18 mouse cellular contexts compared by ENCODE assay signal in genomic region chr19:55207205-55207604, GRCm38 (mm10). TPM values are rescaled to one million over a fixed set of nuclear protein-coding genes. Genes with fewer than 3 reads are reported as not detected.
DNase-seq lines count a peak whose midpoint lies in the region; ATAC-seq lines count a peak whose summit lies in the region.
"Had no signal": no experiment of that assay in that cellular context is flagged by ENCODE, and none has a peak within 500 bp of the region (broad histone marks: within the 10 kb centered on the region; RNA-seq: fewer than 3 reads in every experiment).

No protein-coding gene starts in this region.

- no peak overlapping the region for H3K4me2 ChIP-seq in forebrain, embryonic 13.5 days
- H3K4me2 ChIP-seq in liver, embryonic 13.5 days, result peak overlapping the region; percentile 40
- H3K4me2 ChIP-seq: neural tube, embryonic 12.5 days had no signal

- no peaks in the 10 kb centered on the region for H3K9me3 ChIP-seq in forebrain, embryonic 13.5 days (replicated peaks)
- no peaks in the 10 kb centered on the region for H3K9me3 ChIP-seq in forebrain, embryonic 10.5 days
- H3K9me3 ChIP-seq in liver, embryonic 13.5 days (replicated peaks), result no peaks in the 10 kb centered on the region
- H3K9me3 ChIP-seq: G1E; heart, embryonic 10.5 days; limb, embryonic 10.5 days; megakaryocyte, embryonic 14.5 days; neural tube, embryonic 12.5 days had no signal

- no peaks in the 10 kb centered on the region for H3K36me3 ChIP-seq in forebrain, embryonic 13.5 days (ENCODE audit: poor library complexity, severe bottlenecking)
- no peaks in the 10 kb centered on the region for H3K36me3 ChIP-seq in forebrain, embryonic 10.5 days (replicated peaks)
- H3K36me3 ChIP-seq in liver, embryonic 13.5 days, result no peaks in the 10 kb centered on the region
- H3K36me3 ChIP-seq: G1E; heart, embryonic 10.5 days; limb, embryonic 10.5 days; neural tube, embryonic 12.5 days had no signal

- no peaks in the 10 kb centered on the region for H3K27me3 ChIP-seq in forebrain, embryonic 13.5 days
- 0 out of 2 replicates have a peak, but pooled peaks cover 8% of the 10 kb centered on the region for H3K27me3 ChIP-seq in forebrain, embryonic 10.5 days (ENCODE audit: poor library complexity, severe bottlenecking)
- peaks cover 9% of the 10 kb centered on the region for H3K27me3 ChIP-seq in liver, embryonic 13.5 days
- H3K27me3 ChIP-seq: neural tube, embryonic 12.5 days had no signal

- no peak overlapping the region for H3K9ac ChIP-seq in forebrain, embryonic 13.5 days
- peak overlapping the region; percentile 31; the same call in 1 of the 2 replicates for H3K9ac ChIP-seq in liver, embryonic 13.5 days
- H3K9ac ChIP-seq: neural tube, embryonic 12.5 days had no signal

- 56% methylated on average over 6 of the region's 6 CpGs for WGBS in forebrain, embryonic 13.5 days
- 59% methylated on average over 6 of the region's 6 CpGs for WGBS in forebrain, embryonic 10.5 days
- 15% methylated on average over 6 of the region's 6 CpGs for WGBS in liver, embryonic 13.5 days (ENCODE audit: insufficient replicate concordance)

- no peaks in the 10 kb centered on the region for H3K4me1 ChIP-seq in forebrain, embryonic 13.5 days
- H3K4me1 ChIP-seq in forebrain, embryonic 10.5 days, result no peaks in the 10 kb centered on the region
- peaks cover 12% of the 10 kb centered on the region for H3K4me1 ChIP-seq in liver, embryonic 13.5 days (replicated peaks)
- H3K4me1 ChIP-seq: heart, embryonic 10.5 days; limb, embryonic 10.5 days; neural tube, embryonic 12.5 days had no signal

- H3K27ac ChIP-seq in forebrain, embryonic 13.5 days, result no peak overlapping the region
- H3K27ac ChIP-seq in forebrain, embryonic 10.5 days, result no peak overlapping the region
- H3K27ac ChIP-seq in liver, embryonic 13.5 days, result peak overlapping the region; percentile 44; the same call in 1 of the 2 replicates
- H3K27ac ChIP-seq: gastrocnemius, adult 2 months; heart, embryonic 10.5 days; limb, embryonic 10.5 days; neural tube, embryonic 12.5 days had no signal

- no peak for DNase-seq in forebrain, embryonic 10.5 days (ENCODE audit: extremely low spot score, low spot score)
- DNase-seq in spleen, adult 12 weeks (ENCODE audit: low spot score), result peak; percentile 19
- DNase-seq in spleen, postnatal 14 days (ENCODE audit: low spot score in 2 of 2), result no peak
- DNase-seq in liver, embryonic 13.5 days, result peak; percentile 70
- no peak for DNase-seq in kidney, postnatal 10 days
- DNase-seq in right cerebral cortex, postnatal 14 days, result no peak
- DNase-seq in thymus, postnatal 36 days, result no peak
- DNase-seq: gastrocnemius, adult 2 months; lung, adult 18-20 months had no signal

- no peak overlapping the region for H3K4me3 ChIP-seq in forebrain, embryonic 13.5 days
- H3K4me3 ChIP-seq in forebrain, embryonic 10.5 days, result no peak overlapping the region
- H3K4me3 ChIP-seq in liver, embryonic 13.5 days (replicated peaks), result no peak overlapping the region; the same call in 1 of the 2 replicates
- H3K4me3 ChIP-seq: gastrocnemius, adult 2 months; heart, embryonic 10.5 days; limb, embryonic 10.5 days; megakaryocyte, embryonic 14.5 days; neural tube, embryonic 12.5 days had no signal

- peak; percentile 23; the same call in 1 of the 2 replicates for ATAC-seq in forebrain, embryonic 13.5 days
- ATAC-seq in liver, embryonic 13.5 days (ENCODE audit: low read depth), result peak; percentile 86

RNA-seq across cellular contexts. Expression of gene Tectb, which starts 26.7 kb away (rescaled TPM):
- 0.13 TPM in 1 of 2 replicates, not detected in the other for polyA plus RNA-seq in forebrain, embryonic 13.5 days (2015; fragmentation: Nextera tagmentation; extraction: Ambion mirVana)
- polyA plus RNA-seq in forebrain, embryonic 10.5 days (2016; fragmentation: Nextera tagmentation; extraction: Ambion mirVana), result not detected in 2 replicates
- polyA plus RNA-seq in liver, embryonic 13.5 days (2015; fragmentation: Nextera tagmentation; extraction: Ambion mirVana), result not detected in 2 replicates
- polyA plus RNA-seq: G1E; hindbrain, embryonic 11.5 days; inflammation-experienced regulatory T-cells, adult 6 months; limb, embryonic 10.5 days; neural tube, embryonic 12.5 days had no signal

RNA-seq across cellular contexts. Expression of gene Gucy2g, which starts 33.8 kb away (rescaled TPM):
- polyA plus RNA-seq in forebrain, embryonic 13.5 days (2015; fragmentation: Nextera tagmentation; extraction: Ambion mirVana), result not detected in 2 replicates
- not detected in 2 replicates for polyA plus RNA-seq in forebrain, embryonic 10.5 days (2016; fragmentation: Nextera tagmentation; extraction: Ambion mirVana)
- not detected in 2 replicates for polyA plus RNA-seq in liver, embryonic 13.5 days (2015; fragmentation: Nextera tagmentation; extraction: Ambion mirVana)
- polyA plus RNA-seq: G1E; heart, embryonic 10.5 days; hindbrain, embryonic 11.5 days; limb, embryonic 10.5 days; neural tube, embryonic 12.5 days; stomach, embryonic 14.5 days had no signal

RNA-seq across cellular contexts. Expression of gene Acsl5, which starts 44.5 kb away (rescaled TPM):
- 9.4 and 10.9 TPM in 2 replicates for polyA plus RNA-seq in forebrain, embryonic 13.5 days (2015; fragmentation: Nextera tagmentation; extraction: Ambion mirVana)
- polyA plus RNA-seq in forebrain, embryonic 10.5 days (2016; fragmentation: Nextera tagmentation; extraction: Ambion mirVana), result 24.7 and 26.2 TPM in 2 replicates
- polyA plus RNA-seq in liver, embryonic 13.5 days (2015; fragmentation: Nextera tagmentation; extraction: Ambion mirVana), result 116 and 134 TPM in 2 replicates

Comparison
In these comparisons a context has a peak if more than half of its experiments do, and no peak if none do; other contexts are left out.
1. DNase-seq: peak in spleen, adult 12 weeks (single experiment) and liver, embryonic 13.5 days (single experiment); none in forebrain, embryonic 10.5 days (single experiment), spleen, postnatal 14 days (0 of 2), kidney, postnatal 10 days (single experiment), right cerebral cortex, postnatal 14 days (single experiment) and thymus, postnatal 36 days (0 of 2).